Mouse (Mus musculus): ENCODE data around the gene Pip4k2a. TPM values are rescaled to one million over a fixed set of nuclear protein-coding genes. Genes with fewer than 3 reads are reported as not detected.

Gene Pip4k2a
- total and polyA plus RNA-seq, 2 experiments from 2014 or later = 8.4 to 9.3 TPM

DNA sequence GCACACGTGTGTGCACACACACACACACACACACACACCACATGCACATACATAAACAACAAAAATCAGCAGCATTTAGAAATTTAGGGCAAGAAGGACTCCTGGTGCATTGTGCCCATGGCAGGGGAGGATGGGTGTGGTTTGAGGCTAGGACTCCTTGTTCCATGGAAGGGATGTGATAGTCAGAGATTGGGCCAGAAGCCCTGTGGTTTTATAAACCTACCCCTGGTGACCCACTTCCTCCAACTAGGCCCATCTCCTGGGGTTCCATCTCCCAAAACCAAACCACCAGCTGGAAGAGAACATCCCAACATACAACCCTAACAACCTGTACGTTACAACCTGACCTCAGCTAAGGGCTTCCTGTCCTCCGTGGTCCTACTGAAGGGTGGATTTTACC, 35.4 kb downstream of the Pip4k2a start:
- Histone ChIP-seq H3K27ac (ENCODE audit: low read depth, low read length) (no peak overlapping the region), H3K4me1 (ENCODE audit: insufficient read depth) (no peaks in the 10 kb centered on the region), H3K4me2 (ENCODE audit: low read depth) (no peak overlapping the region), H3K36me3 (ENCODE audit: insufficient read depth) (no peaks in the 10 kb centered on the region), H3K9ac (no peak overlapping the region), H3K9me3 (ENCODE audit: low read length) (no peaks in the 10 kb centered on the region), H3K27me3 (ENCODE audit: insufficient read depth, low read length) (no peaks in the 10 kb centered on the region), H3K4me3 (ENCODE audit: low read depth, low read length) (no peak overlapping the region)
- 86% methylated on average over 3 of the region's 3 CpGs for WGBS
- ATAC-seq (no peak), DNase-seq (no peak)
- TF ChIP-seq CTCF (IDR thresholded peaks at IDR 0.05; ENCODE audit: low read depth) = no peak

DNA sequence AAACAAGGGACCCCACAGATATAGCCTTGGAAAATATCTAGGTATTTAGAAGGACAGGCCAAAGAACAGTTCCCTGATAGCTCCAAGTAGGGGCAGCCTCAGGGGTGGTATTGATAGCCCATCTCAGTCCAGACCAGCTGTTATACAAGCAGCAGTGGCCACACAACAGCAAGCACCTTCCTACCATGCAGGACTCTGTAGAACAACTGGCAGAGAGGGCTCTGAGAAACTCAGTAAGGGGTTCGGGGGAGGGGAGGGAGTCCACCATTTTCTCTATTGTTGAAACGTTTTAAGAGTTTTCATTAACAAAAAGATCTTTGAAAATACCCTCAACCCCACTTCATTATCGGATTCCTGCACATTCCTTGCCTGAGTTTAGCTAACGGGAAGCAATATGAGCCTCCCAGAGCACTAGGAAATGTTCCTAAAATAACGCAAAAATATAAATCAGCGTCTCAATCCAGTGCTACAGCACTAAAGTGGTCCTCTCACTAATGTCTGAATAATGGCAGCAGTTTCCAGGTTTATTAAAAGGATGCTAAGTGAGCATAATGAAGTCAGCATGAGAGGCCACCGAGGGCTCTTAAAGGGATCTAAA, 37.5 kb downstream of the Pip4k2a start:
- no peak overlapping the region for H3K27ac ChIP-seq (ENCODE audit: low read depth, low read length)
- no peak for TF ChIP-seq CTCF (IDR thresholded peaks at IDR 0.05; ENCODE audit: low read depth)
- no peak overlapping the region for H3K4me3 ChIP-seq (ENCODE audit: low read depth, low read length)
- no peaks in the 10 kb centered on the region for H3K4me1 ChIP-seq (ENCODE audit: insufficient read depth)
- no peak overlapping the region for H3K4me2 ChIP-seq (ENCODE audit: low read depth)
- ATAC-seq (no peak), DNase-seq (no peak)
- H3K36me3 ChIP-seq (ENCODE audit: insufficient read depth) = no peaks in the 10 kb centered on the region
- no peaks in the 10 kb centered on the region for H3K27me3 ChIP-seq (ENCODE audit: insufficient read depth, low read length)
- H3K9ac ChIP-seq = no peak overlapping the region
- no peaks in the 10 kb centered on the region for H3K9me3 ChIP-seq (ENCODE audit: low read length)
- WGBS = 31% methylated on average over 7 of the region's 7 CpGs

- Histone ChIP-seq H3K9me3 (ENCODE audit: low read length) (no peaks in the 10 kb centered on the region), H3K9ac (no peak overlapping the region), H3K36me3 (ENCODE audit: insufficient read depth) (no peaks in the 10 kb centered on the region), H3K4me2 (ENCODE audit: low read depth) (no peak overlapping the region), H3K4me1 (ENCODE audit: insufficient read depth) (no peaks in the 10 kb centered on the region), H3K27me3 (ENCODE audit: insufficient read depth, low read length) (no peaks in the 10 kb centered on the region), H3K27ac (ENCODE audit: low read depth, low read length) (no peak overlapping the region), H3K4me3 (ENCODE audit: low read depth, low read length) (no peak overlapping the region)
- ATAC-seq = no peak
- DNase-seq = no peak
- no peak for TF ChIP-seq CTCF (IDR thresholded peaks at IDR 0.05; ENCODE audit: low read depth)
- 96% methylated on average over 5 of the region's 5 CpGs for WGBS
These were observed 38.4 kb downstream of the Pip4k2a start for GRCm38 (mm10) chr2:18959558-18959957.

DNA sequence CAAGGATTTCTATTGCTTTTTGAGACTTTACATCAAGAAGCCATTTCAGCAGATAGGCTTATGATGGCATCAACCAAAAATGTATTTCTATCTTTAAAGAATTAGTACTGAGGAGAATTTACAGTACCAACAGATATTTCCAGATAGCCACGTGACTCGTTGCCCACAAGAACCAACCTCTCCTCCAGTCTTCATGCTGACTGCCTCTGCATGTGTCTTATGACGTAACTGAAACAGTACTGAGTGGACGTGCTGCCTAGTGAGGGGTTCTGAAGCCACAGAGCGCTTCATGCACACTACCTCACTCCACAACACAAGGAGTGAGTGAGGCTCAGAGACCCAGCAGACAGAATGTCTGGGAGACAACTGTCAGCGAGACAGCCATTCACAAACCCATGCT, 38.9 kb downstream of the Pip4k2a start:
- no peak for ATAC-seq
- H3K9ac ChIP-seq = no peak overlapping the region
- no peak for TF ChIP-seq CTCF (IDR thresholded peaks at IDR 0.05; ENCODE audit: low read depth)
- no peaks in the 10 kb centered on the region for H3K9me3 ChIP-seq (ENCODE audit: low read length)
- H3K4me3 ChIP-seq (ENCODE audit: low read depth, low read length) = no peak overlapping the region
- H3K4me2 ChIP-seq (ENCODE audit: low read depth) = no peak overlapping the region
- no peaks in the 10 kb centered on the region for H3K27me3 ChIP-seq (ENCODE audit: insufficient read depth, low read length)
- no peak overlapping the region for H3K27ac ChIP-seq (ENCODE audit: low read depth, low read length)
- 95% methylated on average over 6 of the region's 6 CpGs for WGBS
- no peaks in the 10 kb centered on the region for H3K36me3 ChIP-seq (ENCODE audit: insufficient read depth)
- DNase-seq = no peak
- no peaks in the 10 kb centered on the region for H3K4me1 ChIP-seq (ENCODE audit: insufficient read depth)

- H3K36me3 ChIP-seq (ENCODE audit: insufficient read depth) = no peaks in the 10 kb centered on the region
- no peak overlapping the region for H3K9ac ChIP-seq
- 97% methylated on average over 5 of the region's 5 CpGs for WGBS
- ATAC-seq = no peak
- no peak for TF ChIP-seq CTCF (IDR thresholded peaks at IDR 0.05; ENCODE audit: low read depth)
- H3K4me2 ChIP-seq (ENCODE audit: low read depth) = no peak overlapping the region
- no peak overlapping the region for H3K4me3 ChIP-seq (ENCODE audit: low read depth, low read length)
- no peaks in the 10 kb centered on the region for H3K27me3 ChIP-seq (ENCODE audit: insufficient read depth, low read length)
- no peak for DNase-seq
- no peaks in the 10 kb centered on the region for H3K9me3 ChIP-seq (ENCODE audit: low read length)
- H3K27ac ChIP-seq (ENCODE audit: low read depth, low read length) = no peak overlapping the region
- no peaks in the 10 kb centered on the region for H3K4me1 ChIP-seq (ENCODE audit: insufficient read depth)
These were observed 39.4 kb downstream of the Pip4k2a start for GRCm38 (mm10) chr2:18958501-18958900.

DNA sequence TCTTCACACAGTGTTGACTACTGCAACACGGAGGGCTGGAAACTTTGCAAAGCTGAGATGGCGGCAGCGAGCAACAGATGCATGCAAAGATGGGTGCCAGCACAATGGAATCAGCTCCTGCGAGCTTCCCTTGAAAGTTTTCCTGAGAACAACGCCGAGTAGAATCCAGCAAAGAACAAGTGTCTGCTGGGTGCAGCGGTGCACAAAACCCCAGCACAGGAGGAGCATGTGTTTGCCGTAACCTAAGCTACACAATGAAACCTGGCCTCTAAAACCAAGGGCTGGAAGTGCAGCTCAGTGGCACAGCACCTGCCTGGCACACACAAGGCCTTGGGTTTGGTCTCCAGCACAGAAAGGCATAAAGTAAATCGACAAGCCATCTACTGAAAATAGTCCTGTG, 39.9 kb downstream of the Pip4k2a start:
- ATAC-seq (no peak), DNase-seq (no peak)
- Histone ChIP-seq H3K36me3 (ENCODE audit: insufficient read depth) (no peaks in the 10 kb centered on the region), H3K4me3 (ENCODE audit: low read depth, low read length) (no peak overlapping the region), H3K27me3 (ENCODE audit: insufficient read depth, low read length) (no peaks in the 10 kb centered on the region), H3K27ac (ENCODE audit: low read depth, low read length) (no peak overlapping the region), H3K4me1 (ENCODE audit: insufficient read depth) (no peaks in the 10 kb centered on the region), H3K9me3 (ENCODE audit: low read length) (no peaks in the 10 kb centered on the region), H3K4me2 (ENCODE audit: low read depth) (no peak overlapping the region), H3K9ac (no peak overlapping the region)
- no peak for TF ChIP-seq CTCF (IDR thresholded peaks at IDR 0.05; ENCODE audit: low read depth)
- 69% methylated on average over 9 of the region's 9 CpGs for WGBS

GRCm38 (mm10) chr2:18957459-18957858, 40.5 kb downstream of the Pip4k2a start:
- Histone ChIP-seq H3K9ac (no peak overlapping the region), H3K4me3 (ENCODE audit: low read depth, low read length) (no peak overlapping the region), H3K36me3 (ENCODE audit: insufficient read depth) (no peaks in the 10 kb centered on the region), H3K27me3 (ENCODE audit: insufficient read depth, low read length) (no peaks in the 10 kb centered on the region), H3K9me3 (ENCODE audit: low read length) (no peaks in the 10 kb centered on the region), H3K4me1 (ENCODE audit: insufficient read depth) (no peaks in the 10 kb centered on the region), H3K27ac (ENCODE audit: low read depth, low read length) (no peak overlapping the region), H3K4me2 (ENCODE audit: low read depth) (no peak overlapping the region)
- TF ChIP-seq CTCF (IDR thresholded peaks at IDR 0.05; ENCODE audit: low read depth) = no peak
- no peak for ATAC-seq
- 96% methylated on average over 7 of the region's 7 CpGs for whole genome bisulfite sequencing
- no peak for DNase-seq
